Mouse (Mus musculus) cortical plate, adult 2 months (tissue): ENCODE data around the gene Hoxa11. TPM values are rescaled to one million over a fixed set of nuclear protein-coding genes. Genes with fewer than 3 reads are reported as not detected.

Source experiments
- H3K27ac ChIP-seq: fragments of 200-500 bp; 2 replicates; pipeline ENCODE4 v1.5.1; 2012; ENCODE audit warnings: low read length, control low read depth, inconsistent platforms; ENCODE audit not compliant: insufficient read depth
- H3K4me1 ChIP-seq: fragments of 200-500 bp; 2 replicates; pipeline ENCODE4 v1.6.1; 2011; ENCODE audit warnings: low read length; ENCODE audit not compliant: control insufficient read depth, insufficient read depth
- H3K4me3 ChIP-seq: fragments of 200-500 bp; 2 replicates; pipeline ENCODE4 v1.5.1; 2011; ENCODE audit warnings: mild to moderate bottlenecking, low read length, control low read depth; ENCODE audit not compliant: insufficient read depth
- CTCF ChIP-seq: fragments of 200-500 bp; IDR thresholded peaks from 2 replicates; pipeline ENCODE4 v1.5.1; 2011; ENCODE audit warnings: mild to moderate bottlenecking, control low read depth, low read length; ENCODE audit not compliant: insufficient read depth; ENCODE audit errors: extremely low read depth
- POLR2A ChIP-seq: fragments of 200-500 bp; IDR thresholded peaks from 2 replicates; pipeline ENCODE4 v1.6.1; 2011; ENCODE audit warnings: mild to moderate bottlenecking, low read length, control low read depth; ENCODE audit not compliant: insufficient read depth; ENCODE audit errors: extremely low read depth
- polyA plus RNA-seq: library from polyadenylated mRNA; depleted of rRNA; stranded (reverse); fragments of >200 nt; gene quantifications from 2 replicates; pipeline ENCODE4 v1.2.3, GENCODE M21; 2012

Gene Hoxa11
- polyA plus RNA-seq, 1 experiment, result not detected

- H3K4me3 ChIP-seq, result no peak overlapping the region
- TF ChIP-seq POLR2A (no peak), CTCF (no peak)
- no peaks in the 10 kb centered on the region for H3K4me1 ChIP-seq
- no peak overlapping the region for H3K27ac ChIP-seq
Measured at GRCm38 (mm10) chr6:52259081-52259790, 13.6 kb upstream of the Hoxa11 start.

- TF ChIP-seq CTCF, result peak; percentile 78
- no peak for TF ChIP-seq POLR2A
- Histone ChIP-seq H3K4me3 (no peak overlapping the region), H3K27ac (no peak overlapping the region), H3K4me1 (no peaks in the 10 kb centered on the region)
Measured at GRCm38 (mm10) chr6:52256956-52257355, 11.3 kb upstream of the Hoxa11 start.

GRCm38 (mm10) chr6:52253511-52254500 lies 8.2 kb upstream of the Hoxa11 start:
- TF ChIP-seq CTCF (no peak), POLR2A (no peak)
- no peak overlapping the region for H3K4me3 ChIP-seq
- H3K4me1 ChIP-seq, result no peaks in the 10 kb centered on the region

GRCm38 (mm10) chr6:52252775-52253376 lies 7.3 kb upstream of the Hoxa11 start:
- no peak for TF ChIP-seq POLR2A
- TF ChIP-seq CTCF, result no peak
- Histone ChIP-seq H3K27ac (no peak overlapping the region), H3K4me3 (no peak overlapping the region), H3K4me1 (no peaks in the 10 kb centered on the region)

More at GRCm38 (mm10) chr6:52253511-52254500, 8.2 kb upstream of the Hoxa11 start:
- no peak overlapping the region for H3K27ac ChIP-seq

GRCm38 (mm10) chr6:52252016-52252774 lies 6.6 kb upstream of the Hoxa11 start:
- Histone ChIP-seq H3K4me1 (no peaks in the 10 kb centered on the region), H3K4me3 (no peak overlapping the region), H3K27ac (no peak overlapping the region)
- TF ChIP-seq POLR2A (no peak), CTCF (no peak)

- no peaks in the 10 kb centered on the region for H3K4me1 ChIP-seq
- no peak overlapping the region for H3K27ac ChIP-seq
Measured at GRCm38 (mm10) chr6:52251177-52251879, 5.7 kb upstream of the Hoxa11 start.

GRCm38 (mm10) chr6:52249826-52250225 lies 4.2 kb upstream of the Hoxa11 start:
- H3K4me3 ChIP-seq, result no peak overlapping the region
- no peaks in the 10 kb centered on the region for H3K4me1 ChIP-seq
- no peak overlapping the region for H3K27ac ChIP-seq
- TF ChIP-seq POLR2A (no peak), CTCF (no peak)

More at GRCm38 (mm10) chr6:52251177-52251879, 5.7 kb upstream of the Hoxa11 start:
- H3K4me3 ChIP-seq, result no peak overlapping the region
- no peak for TF ChIP-seq CTCF
- no peak for TF ChIP-seq POLR2A

- TF ChIP-seq CTCF (no peak), POLR2A (no peak)
- H3K4me1 ChIP-seq, result no peaks in the 10 kb centered on the region
Measured at GRCm38 (mm10) chr6:52249415-52249738, 3.8 kb upstream of the Hoxa11 start.

More at GRCm38 (mm10) chr6:52249415-52249738, 3.8 kb upstream of the Hoxa11 start:
- Histone ChIP-seq H3K27ac (no peak overlapping the region), H3K4me3 (no peak overlapping the region)
